ENCODE assay signal across 10 mouse cellular contexts in the genomic region with DNA sequence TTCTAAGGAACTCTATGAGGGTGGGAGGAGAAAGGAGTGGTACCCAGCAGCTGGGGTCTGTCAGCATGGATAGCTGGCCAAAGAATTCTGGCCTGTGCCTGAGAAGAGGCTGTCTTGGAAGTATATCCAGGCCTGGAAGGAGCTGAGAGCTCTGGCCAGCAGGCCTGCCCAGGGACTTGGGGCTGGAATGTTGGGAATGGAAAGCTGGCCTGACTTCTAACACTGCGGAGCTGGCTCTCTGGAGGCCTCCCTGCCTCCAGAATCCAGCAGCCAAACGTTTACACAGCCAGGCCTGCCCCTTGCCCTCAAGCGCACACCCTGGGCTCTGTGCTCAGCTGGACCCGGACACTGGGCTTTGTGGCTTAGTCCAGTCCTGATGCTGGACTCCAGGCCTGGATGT. TPM values are rescaled to one million over a fixed set of nuclear protein-coding genes. Genes with fewer than 3 reads are reported as not detected.
A peak's percentile ranks its signal among the peaks of the same experiment; 100 is the strongest.
DNase-seq lines count a peak whose midpoint lies in the region; ATAC-seq lines count a peak whose summit lies in the region.
"Had no signal": no experiment of that assay in that cellular context is flagged by ENCODE, and none has a peak within 500 bp of the region (broad histone marks: within the 10 kb centered on the region; RNA-seq: fewer than 3 reads in every experiment).

No protein-coding gene starts in this region.

- H3K27me3 ChIP-seq in heart, embryonic 14.5 days (ENCODE audit: control insufficient read depth, insufficient read depth, low read length): no peaks in the 10 kb centered on the region
- no peaks in the 10 kb centered on the region for H3K27me3 ChIP-seq in forebrain, embryonic 15.5 days

- H3K9me3 ChIP-seq in heart, embryonic 14.5 days (ENCODE audit: control insufficient read depth, low read length): no peaks in the 10 kb centered on the region
- H3K9me3 ChIP-seq in forebrain, embryonic 15.5 days: no peaks in the 10 kb centered on the region

- no peaks in the 10 kb centered on the region for H3K36me3 ChIP-seq in heart, embryonic 14.5 days (ENCODE audit: control insufficient read depth, insufficient read depth, low read length)
- H3K36me3 ChIP-seq in forebrain, embryonic 15.5 days: no peaks in the 10 kb centered on the region

- no peak overlapping the region for H3K4me2 ChIP-seq in heart, embryonic 14.5 days (ENCODE audit: low read length)
- no peak overlapping the region for H3K4me2 ChIP-seq in forebrain, embryonic 15.5 days (replicated peaks)

- H3K4me1 ChIP-seq in heart, embryonic 14.5 days (ENCODE audit: control insufficient read depth in 2 of 2, insufficient read depth in 2 of 2, low read length in 2 of 2): peaks cover 12 to 17% of the 10 kb centered on the region in 2 experiments
- H3K4me1 ChIP-seq in forebrain, embryonic 15.5 days: no peaks in the 10 kb centered on the region

- H3K9ac ChIP-seq in heart, embryonic 14.5 days (ENCODE audit: low read length): peak overlapping the region; percentile 7; the same call in 1 of the 2 replicates
- no peak overlapping the region for H3K9ac ChIP-seq in forebrain, embryonic 15.5 days (replicated peaks)

- peak; percentile 47; the same call in 1 of the 2 replicates for ATAC-seq in heart, embryonic 14.5 days (ENCODE audit: insufficient number of reproducible peaks, insufficient read depth, low FRiP score, low read depth)
- ATAC-seq in forebrain, embryonic 15.5 days (replicated peaks): no peak
- ATAC-seq in megakaryocyte progenitor cell, adult 5-6 weeks (replicated peaks; ENCODE audit: poor library complexity): no peak

- peak overlapping the region; percentile 55 to 59 for H3K27ac ChIP-seq in heart, embryonic 14.5 days (replicated peaks in 1 of 2; ENCODE audit: control insufficient read depth in 1 of 2, insufficient read depth in 1 of 2, low read depth in 2 of 2, low read length in 2 of 2)
- H3K27ac ChIP-seq in forebrain, embryonic 15.5 days (replicated peaks): no peak overlapping the region

- 39% methylated on average over 4 of the region's 4 CpGs for WGBS in heart, embryonic 14.5 days
- WGBS in forebrain, embryonic 15.5 days: 73% methylated on average over 4 of the region's 4 CpGs

- H3K4me3 ChIP-seq in heart, embryonic 14.5 days (ENCODE audit: control insufficient read depth in 1 of 2, insufficient read depth in 1 of 2, low read depth in 1 of 2, low read length in 2 of 2): no peak overlapping the region
- no peak overlapping the region for H3K4me3 ChIP-seq in forebrain, embryonic 15.5 days

- DNase-seq in testis, postnatal 14 days (ENCODE audit: low spot score): peak; percentile 64
- no peak for DNase-seq in testis, postnatal 10 days (ENCODE audit: low spot score)
- peak; percentile 43 to 74 for DNase-seq in kidney, postnatal 25 days
- peak; percentile 53 to 78 for DNase-seq in urinary bladder, postnatal 36 days (ENCODE audit: low spot score in 2 of 2)
- DNase-seq in layer of hippocampus, postnatal 14 days (ENCODE audit: low spot score in 2 of 2): no peak

RNA-seq across cellular contexts. Expression of a gene that starts 34.5 kb away (rescaled TPM):
- polyA plus RNA-seq in heart, embryonic 14.5 days (2014; fragmentation: Nextera tagmentation; extraction: Ambion mirVana): 13.8 and 15.1 TPM in 2 replicates
- 10 to 100 TPM; 13.4 to 14.7 TPM for total RNA-seq in layer of hippocampus, postnatal 14 days (2021)
- 36.6 and 40.8 TPM in 2 replicates for polyA plus RNA-seq in forebrain, embryonic 15.5 days (2015; fragmentation: Nextera tagmentation; extraction: Ambion mirVana)
- not detected in 2 replicates for total RNA-seq in megakaryocyte progenitor cell, adult 5-6 weeks (2015)
- 0.17 and 0.54 TPM in 2 replicates for total RNA-seq in megakaryocyte progenitor cell, adult 5-6 weeks (2017)
- total RNA-seq: MEL; neutrophil, adult 5-6 weeks had no signal

Comparison
In these comparisons a context has a peak if more than half of its experiments do, and no peak if none do; other contexts are left out.
1. DNase-seq: peak in testis, postnatal 14 days (single experiment), kidney, postnatal 25 days (2 of 2) and urinary bladder, postnatal 36 days (2 of 2); none in testis, postnatal 10 days (single experiment) and layer of hippocampus, postnatal 14 days (0 of 2).
2. RNA of a gene that starts 34.5 kb away (total RNA-seq): 13.4 to 14.7 TPM in layer of hippocampus, postnatal 14 days; 0.17 to 0.54 TPM in megakaryocyte progenitor cell, adult 5-6 weeks; every median in the first group is over 4 times any median in the second.